Mouse (Mus musculus) limb, embryonic 12.5 days (tissue): ENCODE data around the gene Prokr1. TPM values are rescaled to one million over a fixed set of nuclear protein-coding genes. Genes with fewer than 3 reads are reported as not detected.
A peak's percentile ranks its signal among the peaks of the same experiment; 100 is the strongest.

ENCODE experiments used
- ATAC-seq: fragments of 200-750 bp; cut with Nextera tagmentation; 2 replicates; pipeline ENCODE4 v1.8.0; 2017; ENCODE audit warnings: low read depth, moderate TSS enrichment; ENCODE audit not compliant: insufficient number of reproducible peaks, insufficient read depth, low FRiP score, low TSS enrichment
- H3K27ac ChIP-seq: fragments of 300-500 bp; sonication (generic); 2 replicates; pipeline ENCODE4 v1.5.1; 2016; ENCODE audit warnings: mild to moderate bottlenecking, moderate library complexity
- H3K27me3 ChIP-seq: fragments of 300-500 bp; sonication (generic); 2 replicates; pipeline ENCODE4 v1.6.1; 2016; ENCODE audit warnings: mild to moderate bottlenecking, moderate library complexity
- H3K36me3 ChIP-seq: fragments of 300-500 bp; sonication (generic); 2 replicates; pipeline ENCODE4 v1.6.1; 2016; ENCODE audit warnings: mild to moderate bottlenecking, moderate library complexity
- H3K4me1 ChIP-seq: fragments of 300-500 bp; sonication (generic); replicated peaks from 2 replicates; pipeline ENCODE4 v1.6.1; 2016
- H3K4me2 ChIP-seq: fragments of 300-500 bp; sonication (generic); 2 replicates; pipeline ENCODE4 v1.6.1; 2016; ENCODE audit warnings: mild to moderate bottlenecking, moderate library complexity
- H3K4me3 ChIP-seq: fragments of 300-500 bp; sonication (generic); replicated peaks from 2 replicates; pipeline ENCODE4 v1.5.1; 2016; ENCODE audit warnings: mild to moderate bottlenecking
- H3K9ac ChIP-seq: fragments of 300-500 bp; sonication (generic); replicated peaks from 2 replicates; pipeline ENCODE4 v1.6.1; 2016; ENCODE audit warnings: mild to moderate bottlenecking, moderate library complexity
- H3K9me3 ChIP-seq: fragments of 300-500 bp; sonication (generic); 2 replicates; pipeline ENCODE4 v1.6.1; 2016; ENCODE audit warnings: mild to moderate bottlenecking, moderate library complexity
- WGBS: fragments of 180-500 bp; shearing (Covaris S2); methylation state at CpG from one replicate; pipeline ENCODE4 v1.1.7; 2016; 5-methylcytosine and 5-hydroxymethylcytosine counted together
- polyA plus RNA-seq: library from polyadenylated mRNA; unstranded; fragments of >200 nt; fragmentation: Nextera tagmentation; extraction: Ambion mirVana; gene quantifications from 2 replicates; pipeline ENCODE4 v1.2.1, GENCODE M21; 2016

Prokr1 gene
- polyA plus RNA-seq, 1 experiment from 2014 or later: 1.7 TPM

- Histone ChIP-seq H3K27ac (no peak overlapping the region), H3K4me2 (no peak overlapping the region), H3K36me3 (no peaks in the 10 kb centered on the region), H3K9me3 (no peaks in the 10 kb centered on the region), H3K4me3 (no peak overlapping the region), H3K4me1 (no peaks in the 10 kb centered on the region; the same call in 1 of the 2 replicates), H3K9ac (no peak overlapping the region), H3K27me3 (no peaks in the 10 kb centered on the region)
- no peak for ATAC-seq
- 57% methylated on average over 9 of the region's 9 CpGs for WGBS
Observed at GRCm38 (mm10) chr6:87567686-87568593, 22.6 kb downstream of the Prokr1 start.

GRCm38 (mm10) chr6:87565166-87565565, 25.4 kb downstream of the Prokr1 start:
- WGBS: 57% methylated on average over 5 of the region's 5 CpGs
- H3K4me2 ChIP-seq: no peak overlapping the region
- H3K27me3 ChIP-seq: no peaks in the 10 kb centered on the region
- H3K9me3 ChIP-seq: no peaks in the 10 kb centered on the region
- H3K4me1 ChIP-seq: no peaks in the 10 kb centered on the region; the same call in 1 of the 2 replicates
- no peak for ATAC-seq
- H3K4me3 ChIP-seq: no peak overlapping the region
- no peak overlapping the region for H3K27ac ChIP-seq
- H3K36me3 ChIP-seq: no peaks in the 10 kb centered on the region
- H3K9ac ChIP-seq: no peak overlapping the region

- 91% methylated on average over 4 of the region's 4 CpGs for WGBS
- no peak overlapping the region for H3K9ac ChIP-seq
- H3K4me1 ChIP-seq: no peaks in the 10 kb centered on the region; the same call in 1 of the 2 replicates
- H3K27me3 ChIP-seq: no peaks in the 10 kb centered on the region
- no peak overlapping the region for H3K4me2 ChIP-seq
- no peak for ATAC-seq
- H3K36me3 ChIP-seq: no peaks in the 10 kb centered on the region
- no peak overlapping the region for H3K27ac ChIP-seq
- no peaks in the 10 kb centered on the region for H3K9me3 ChIP-seq
- H3K4me3 ChIP-seq: no peak overlapping the region
Observed at GRCm38 (mm10) chr6:87564356-87564755, 26.2 kb downstream of the Prokr1 start.

DNA sequence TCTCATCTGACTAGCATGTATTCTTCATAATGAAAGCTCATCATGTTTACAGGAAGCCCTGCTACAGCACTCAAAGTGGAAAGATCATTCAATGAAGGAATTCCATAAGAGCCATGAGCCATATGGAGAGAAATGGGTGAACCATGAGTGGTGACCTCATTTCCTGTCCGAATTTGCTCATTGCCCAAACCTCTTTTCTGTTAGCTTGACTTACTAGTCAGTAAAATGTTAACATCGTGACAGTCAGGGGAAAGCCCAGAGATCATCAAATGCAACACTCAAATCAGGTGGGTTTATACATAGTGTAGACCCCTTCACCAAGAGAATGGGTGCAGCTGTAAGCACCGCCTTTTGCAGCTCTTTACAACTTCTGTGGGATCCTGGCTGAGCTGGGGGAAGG, 36.8 kb downstream of the Prokr1 start:
- no peaks in the 10 kb centered on the region for H3K9me3 ChIP-seq
- H3K27ac ChIP-seq: no peak overlapping the region
- no peaks in the 10 kb centered on the region for H3K27me3 ChIP-seq
- no peaks in the 10 kb centered on the region for H3K4me1 ChIP-seq
- ATAC-seq: no peak
- H3K9ac ChIP-seq: no peak overlapping the region
- H3K36me3 ChIP-seq: no peaks in the 10 kb centered on the region
- WGBS: 74% methylated on average over 3 of the region's 3 CpGs
- no peak overlapping the region for H3K4me2 ChIP-seq
- no peak overlapping the region for H3K4me3 ChIP-seq

GRCm38 (mm10) chr6:87552054-87552807, 38.3 kb downstream of the Prokr1 start:
- no peaks in the 10 kb centered on the region for H3K4me1 ChIP-seq
- no peak overlapping the region for H3K4me2 ChIP-seq
- no peak overlapping the region for H3K4me3 ChIP-seq
- no peak for ATAC-seq
- H3K27ac ChIP-seq: no peak overlapping the region
- H3K27me3 ChIP-seq: no peaks in the 10 kb centered on the region
- WGBS: 55% methylated on average over 7 of the region's 7 CpGs
- H3K9ac ChIP-seq: no peak overlapping the region
- no peaks in the 10 kb centered on the region for H3K9me3 ChIP-seq
- H3K36me3 ChIP-seq: no peaks in the 10 kb centered on the region

- no peak overlapping the region for H3K4me2 ChIP-seq
- WGBS: 87% methylated on average over 7 of the region's 7 CpGs
- ATAC-seq: no peak
- no peaks in the 10 kb centered on the region for H3K36me3 ChIP-seq
- H3K9ac ChIP-seq: no peak overlapping the region
- peaks cover 10% of the 10 kb centered on the region; the same call in 1 of the 2 replicates for H3K9me3 ChIP-seq
- no peaks in the 10 kb centered on the region for H3K27me3 ChIP-seq
- H3K4me3 ChIP-seq: no peak overlapping the region
- peaks cover 10% of the 10 kb centered on the region; the same call in 1 of the 2 replicates for H3K4me1 ChIP-seq
- H3K27ac ChIP-seq: no peak overlapping the region
Observed at GRCm38 (mm10) chr6:87547836-87548235, 42.7 kb downstream of the Prokr1 start.

- no peak overlapping the region for H3K27ac ChIP-seq
- no peak overlapping the region for H3K4me2 ChIP-seq
- no peaks in the 10 kb centered on the region for H3K27me3 ChIP-seq
- H3K36me3 ChIP-seq: no peaks in the 10 kb centered on the region
- no peak overlapping the region for H3K4me3 ChIP-seq
- ATAC-seq: no peak
- H3K4me1 ChIP-seq: peaks cover 10% of the 10 kb centered on the region; the same call in 1 of the 2 replicates
- 81% methylated on average over 4 of the region's 4 CpGs for WGBS
- no peak overlapping the region for H3K9ac ChIP-seq
- H3K9me3 ChIP-seq: peaks cover 10% of the 10 kb centered on the region; the same call in 1 of the 2 replicates
Observed at GRCm38 (mm10) chr6:87547431-87547830, 43.1 kb downstream of the Prokr1 start.

DNA sequence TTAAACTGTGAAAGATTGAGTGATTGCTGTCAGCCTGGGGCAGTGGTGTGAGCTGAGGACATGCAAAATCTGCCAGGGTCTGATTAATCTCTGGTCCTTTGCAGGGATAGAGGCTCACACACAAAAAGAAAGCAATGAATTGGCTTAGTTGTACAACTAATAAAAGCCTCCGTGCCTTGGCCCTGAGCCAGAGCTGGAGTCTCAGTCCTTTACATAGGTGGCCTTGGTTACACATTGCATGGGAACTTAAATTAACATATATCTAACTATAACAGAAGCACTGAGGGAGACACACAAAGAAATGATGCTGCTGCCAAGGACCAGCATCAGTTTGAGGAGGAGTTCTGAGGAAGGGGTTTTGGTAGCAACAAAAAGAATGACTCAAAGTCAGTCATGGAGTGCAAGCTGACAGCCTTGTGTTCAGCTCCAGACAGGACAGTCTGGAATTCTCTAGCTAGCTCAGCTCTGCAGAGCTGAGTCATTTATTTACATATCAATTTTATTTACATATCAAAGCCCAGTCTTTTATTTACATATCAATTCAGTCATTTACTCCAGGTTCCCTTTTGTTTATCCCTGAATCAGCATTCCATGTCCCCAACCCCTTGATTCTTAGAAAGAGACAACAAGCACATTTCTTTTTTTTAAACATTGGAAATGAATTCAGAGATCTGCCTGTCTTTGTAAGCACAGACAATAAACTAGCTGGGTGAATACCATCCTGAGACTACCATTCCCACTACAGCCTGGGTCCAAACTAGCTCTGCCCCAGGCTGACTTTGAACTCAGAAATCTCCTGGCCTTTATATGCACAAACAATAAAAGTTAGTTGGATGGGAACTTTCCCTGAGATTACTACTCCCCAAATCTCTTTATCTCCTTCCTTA, 45.0 kb downstream of the Prokr1 start:
- Histone ChIP-seq H3K4me3 (no peak overlapping the region), H3K27ac (peak overlapping the region; percentile 62), H3K9me3 (peaks cover 10% of the 10 kb centered on the region; the same call in 1 of the 2 replicates), H3K4me1 (peaks cover 10% of the 10 kb centered on the region; the same call in 1 of the 2 replicates), H3K9ac (no peak overlapping the region), H3K36me3 (no peaks in the 10 kb centered on the region), H3K27me3 (no peaks in the 10 kb centered on the region), H3K4me2 (peak overlapping the region; percentile 0; the same call in 1 of the 2 replicates)
- WGBS: 24% methylated on average over 1 of the region's 1 CpGs
- no peak for ATAC-seq

DNA sequence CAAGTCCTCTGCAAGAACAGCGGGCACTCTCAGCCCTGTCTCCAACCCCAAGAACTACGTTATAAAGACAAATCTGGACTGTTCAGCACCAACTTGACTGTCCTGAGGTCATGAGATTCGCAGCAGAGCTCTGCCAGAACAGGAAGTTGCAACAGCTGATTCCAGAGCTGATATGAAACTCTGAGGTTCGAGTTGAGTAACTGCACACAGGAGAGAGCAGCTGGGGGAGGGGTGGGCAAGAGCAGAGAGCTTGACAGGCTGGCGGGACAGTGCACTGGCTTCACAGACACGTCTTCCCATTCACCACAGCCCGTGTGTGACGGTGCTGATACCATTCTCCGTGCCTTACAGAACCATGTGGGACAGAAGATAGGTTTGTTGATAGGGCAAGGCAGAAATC, 48.5 kb downstream of the Prokr1 start:
- Histone ChIP-seq H3K36me3 (no peaks in the 10 kb centered on the region), H3K4me1 (peaks cover 10% of the 10 kb centered on the region; the same call in 1 of the 2 replicates), H3K27ac (no peak overlapping the region), H3K27me3 (peaks cover 3% of the 10 kb centered on the region; the same call in 1 of the 2 replicates), H3K4me2 (no peak overlapping the region), H3K4me3 (no peak overlapping the region), H3K9ac (no peak overlapping the region), H3K9me3 (peaks cover 10% of the 10 kb centered on the region; the same call in 1 of the 2 replicates)
- 73% methylated on average over 9 of the region's 9 CpGs for WGBS
- no peak for ATAC-seq

- ATAC-seq: no peak
- no peak overlapping the region for H3K4me3 ChIP-seq
- 80% methylated on average over 6 of the region's 6 CpGs for WGBS
- peaks cover 4% of the 10 kb centered on the region; the same call in 1 of the 2 replicates for H3K9me3 ChIP-seq
- H3K4me2 ChIP-seq: no peak overlapping the region
- H3K9ac ChIP-seq: no peak overlapping the region
- H3K27me3 ChIP-seq: peaks cover 3% of the 10 kb centered on the region; the same call in 1 of the 2 replicates
- peaks cover 10% of the 10 kb centered on the region; the same call in 1 of the 2 replicates for H3K4me1 ChIP-seq
- no peaks in the 10 kb centered on the region for H3K36me3 ChIP-seq
- H3K27ac ChIP-seq: no peak overlapping the region
Observed at GRCm38 (mm10) chr6:87541171-87541571, 49.4 kb downstream of the Prokr1 start.
